Mouse (Mus musculus) adrenal gland, postnatal 14 days (tissue): ENCODE measurements around the gene Smg6. TPM values are rescaled to one million over a fixed set of nuclear protein-coding genes. Genes with fewer than 3 reads are reported as not detected.
A peak's percentile ranks its signal among the peaks of the same experiment; 100 is the strongest.

Experiments used
- DNase-seq: peaks from one replicate; pipeline ENCODE4 v3.0.0; 2021; ENCODE audit warnings: mixed read lengths
- total RNA-seq: library from RNA; stranded (reverse); gene quantifications from 2 replicates; pipeline ENCODE4 v1.2.3, GENCODE M21; 2021

The Smg6 gene
- total RNA-seq, 1 experiment from 2014 or later: 21.9 TPM

GRCm38 (mm10) chr11:74927236-74927725 lies 1.7 kb downstream of the Smg6 start:
- DNase-seq: peak; percentile 25

DNA sequence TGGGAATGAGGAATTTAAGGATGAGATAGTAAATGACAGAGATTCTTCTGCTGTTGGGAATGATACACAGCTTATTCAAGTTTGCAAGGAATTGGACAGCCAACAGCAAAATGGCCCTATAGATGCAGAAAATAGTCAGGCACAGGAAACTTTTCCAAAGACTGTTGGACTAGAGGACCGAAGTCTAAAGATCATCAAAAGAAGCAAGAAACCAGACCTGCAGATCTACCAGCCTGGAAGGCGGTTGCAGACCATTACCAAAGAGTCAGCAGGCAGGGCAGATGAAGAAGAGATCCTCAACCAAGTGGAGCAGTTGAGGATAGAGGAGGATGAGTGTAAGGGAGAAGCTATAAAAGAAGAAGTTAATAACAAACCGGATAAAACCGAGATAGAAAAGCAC lies 3.5 kb downstream of the Smg6 start:
- no peak for DNase-seq

DNA sequence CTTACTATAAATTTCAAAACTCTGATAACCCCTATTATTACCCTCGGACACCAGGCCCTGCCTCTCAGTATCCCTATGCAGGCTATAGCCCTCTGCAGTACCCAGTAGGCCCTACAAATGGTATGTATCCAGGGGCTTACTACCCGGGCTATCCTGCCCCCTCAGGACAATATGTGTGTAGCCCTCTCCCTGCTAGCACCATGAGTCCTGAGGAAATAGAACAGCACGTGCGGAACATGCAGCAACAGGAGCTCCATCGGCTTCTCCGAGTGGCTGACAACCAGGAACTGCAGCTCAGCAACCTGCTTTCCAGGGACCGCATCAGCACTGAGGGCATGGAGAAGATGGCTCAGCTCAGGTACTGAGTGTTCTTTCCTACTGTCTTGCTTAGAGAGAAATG lies 4.8 kb downstream of the Smg6 start:
- no peak for DNase-seq

DNA sequence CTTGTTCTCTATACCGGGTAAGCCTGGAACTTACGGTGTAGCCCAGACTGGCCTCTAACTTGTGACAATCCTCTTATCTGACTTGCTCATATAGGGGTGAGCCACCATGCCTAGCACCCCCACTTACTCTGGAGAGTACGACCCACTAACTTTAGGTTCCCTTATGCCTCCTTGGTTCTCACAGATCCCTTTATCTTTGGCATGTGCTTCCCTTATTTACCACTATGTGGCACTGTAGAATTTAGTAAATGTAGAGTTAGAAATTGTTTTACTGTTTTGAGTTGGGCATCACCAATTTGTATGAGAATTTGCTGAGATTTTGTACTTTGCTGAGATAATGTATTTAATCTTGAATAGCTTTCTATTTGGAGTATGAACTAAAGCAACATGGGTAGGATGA lies 20.7 kb downstream of the Smg6 start:
- DNase-seq: no peak

GRCm38 (mm10) chr11:74954901-74955300 lies 29.3 kb downstream of the Smg6 start:
- peak; percentile 12 for DNase-seq

- DNase-seq: no peak
Measured at GRCm38 (mm10) chr11:74956006-74956405, 30.4 kb downstream of the Smg6 start.

- no peak for DNase-seq
Measured at GRCm38 (mm10) chr11:74957600-74957999, 32.0 kb downstream of the Smg6 start.

DNA sequence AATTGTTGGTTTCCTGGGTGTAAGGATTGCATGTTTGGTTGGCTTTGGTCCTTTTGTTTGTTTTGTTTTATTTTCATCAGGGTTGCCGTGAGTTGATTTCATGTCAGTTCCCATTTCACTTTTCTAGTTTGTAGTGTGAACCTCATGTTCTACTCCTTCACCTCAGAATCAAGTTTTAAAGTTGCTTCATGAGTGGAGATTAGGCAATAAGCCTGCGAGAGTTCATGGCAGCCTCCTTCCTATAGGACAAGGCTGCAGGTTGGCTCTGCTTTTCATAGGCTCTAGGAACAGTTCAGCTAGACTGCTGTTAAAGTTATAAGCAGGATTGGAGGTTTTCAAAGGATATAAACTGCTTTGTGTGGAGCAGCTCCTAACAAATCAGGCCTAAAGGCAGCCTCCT lies 33.9 kb downstream of the Smg6 start:
- DNase-seq: no peak

GRCm38 (mm10) chr11:74960031-74960551 lies 34.5 kb downstream of the Smg6 start:
- DNase-seq: no peak

- no peak for DNase-seq
Measured at GRCm38 (mm10) chr11:74961953-74962352, 36.3 kb downstream of the Smg6 start.

GRCm38 (mm10) chr11:74962846-74963407 lies 37.3 kb downstream of the Smg6 start:
- DNase-seq: peak; percentile 27

- no peak for DNase-seq
Measured at GRCm38 (mm10) chr11:74965516-74965915, 39.9 kb downstream of the Smg6 start.

- DNase-seq: no peak
Measured at GRCm38 (mm10) chr11:74973290-74974157, 47.9 kb downstream of the Smg6 start.

- no peak for DNase-seq
Measured at GRCm38 (mm10) chr11:74974615-74975014, 49.0 kb downstream of the Smg6 start.

DNA sequence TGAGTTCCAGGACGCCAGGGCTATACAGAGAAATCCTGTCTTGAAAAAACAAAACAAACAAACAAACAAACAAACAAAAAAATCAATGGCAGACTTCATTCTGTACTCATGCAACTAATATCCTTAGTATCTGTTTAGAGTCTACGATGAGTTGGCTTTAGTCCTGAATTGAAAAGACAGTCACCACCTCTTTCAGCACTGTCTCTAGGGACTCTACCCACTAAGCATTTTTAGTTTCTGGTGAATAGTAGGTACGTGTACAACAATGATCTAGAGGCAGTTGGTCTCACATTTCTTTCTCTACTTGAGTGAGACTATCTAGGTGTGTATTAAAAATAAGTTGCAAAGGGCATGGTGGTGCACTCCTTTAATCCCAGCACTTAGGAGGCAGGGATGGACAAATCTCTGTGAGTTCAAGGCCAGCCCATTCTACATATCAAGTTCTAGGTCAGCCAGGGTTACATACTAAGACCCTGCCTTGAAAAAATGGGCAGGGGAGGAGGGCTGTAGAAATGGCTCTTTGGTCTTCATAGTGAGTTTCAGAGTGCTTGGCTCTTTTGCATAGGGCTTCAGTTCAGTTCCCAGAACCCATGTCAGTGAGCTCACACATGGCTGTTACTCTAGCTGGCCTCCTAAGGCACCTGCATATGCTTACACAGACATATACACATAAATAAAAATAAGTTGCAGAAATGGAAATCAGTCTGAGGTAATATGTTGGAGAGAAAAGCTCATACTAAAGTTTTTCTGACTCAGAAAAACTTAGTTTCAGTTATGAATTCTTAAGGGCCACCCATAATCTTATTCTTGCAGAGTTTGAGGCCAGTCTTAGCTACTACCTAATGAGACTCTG lies 51.4 kb downstream of the Smg6 start:
- DNase-seq: no peak

GRCm38 (mm10) chr11:74981464-74981863 lies 55.8 kb downstream of the Smg6 start:
- DNase-seq: peak; percentile 89

GRCm38 (mm10) chr11:74982241-74982640 lies 56.6 kb downstream of the Smg6 start:
- no peak for DNase-seq

- no peak for DNase-seq
Measured at GRCm38 (mm10) chr11:74988162-74988561, 62.5 kb downstream of the Smg6 start.

- DNase-seq: peak; percentile 20
Measured at GRCm38 (mm10) chr11:74989047-74989446, 63.4 kb downstream of the Smg6 start.

GRCm38 (mm10) chr11:74990501-74990900 lies 64.9 kb downstream of the Smg6 start:
- no peak for DNase-seq

DNA sequence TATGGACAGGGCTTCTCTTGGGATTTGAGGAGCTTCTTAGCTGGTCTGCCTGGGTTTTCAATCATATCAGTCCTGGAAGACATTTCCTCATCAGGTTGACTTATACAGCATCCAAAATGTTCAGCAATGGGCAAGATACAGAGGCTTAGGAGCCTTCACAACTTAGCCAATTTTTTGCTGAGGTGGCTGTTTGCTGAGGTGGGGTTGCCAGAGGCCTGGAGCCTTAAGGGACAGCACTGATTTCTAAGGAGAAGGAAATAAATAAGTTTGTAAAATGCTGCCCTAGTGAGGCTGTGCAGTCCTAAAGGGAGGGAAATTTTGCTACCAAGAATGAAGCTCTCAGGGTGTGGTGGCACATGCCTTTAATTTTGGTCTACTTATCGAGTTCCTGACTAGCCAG lies 65.7 kb downstream of the Smg6 start:
- DNase-seq: no peak

- DNase-seq: no peak
Measured at GRCm38 (mm10) chr11:74992427-74992987, 66.9 kb downstream of the Smg6 start.
